Mouse (Mus musculus): ENCODE results near the gene Rgs3.

DNA sequence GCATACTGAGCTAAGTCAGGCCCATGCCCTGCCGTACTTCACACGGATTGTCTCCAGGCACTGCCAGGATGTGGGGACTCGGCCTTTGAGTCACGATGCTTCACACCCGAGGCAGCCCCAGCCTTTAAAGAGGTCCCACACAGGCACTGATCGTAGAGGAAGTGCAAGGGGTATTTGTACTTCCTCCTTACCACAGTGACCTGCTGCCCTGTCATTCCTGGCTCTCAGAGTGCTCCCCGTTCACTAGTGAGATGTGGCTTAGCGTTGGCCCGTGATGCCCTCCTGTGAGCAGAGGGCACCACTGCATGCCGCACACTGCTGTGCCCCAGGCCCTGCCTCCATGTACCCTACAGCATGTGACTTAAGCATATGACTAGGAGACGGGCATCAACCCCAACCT lies 121.8 kb downstream of the Rgs3 start:
- TF ChIP-seq CTCF (IDR thresholded peaks at IDR 0.05; ENCODE audit: low read depth), result no peak
- no peak for TF ChIP-seq EP300 (IDR thresholded peaks at IDR 0.05; ENCODE audit: low read depth)
